Mouse (Mus musculus) G1E (cell line): ENCODE measurements around the gene Glod4. TPM values are rescaled to one million over a fixed set of nuclear protein-coding genes. Genes with fewer than 3 reads are reported as not detected.

Source experiments
- ATAC-seq: 2 replicates; pipeline ENCODE4 v1.8.0; 2016; ENCODE audit warnings: mild to moderate bottlenecking; ENCODE audit not compliant: insufficient number of reproducible peaks, poor library complexity, low FRiP score, severe bottlenecking; ENCODE audit errors: extremely low read depth
- DNase-seq: peaks from one replicate; pipeline ENCODE4 v3.0.0; 2012; ENCODE audit warnings: low spot score
- H3K27me3 ChIP-seq: 2 replicates; pipeline ENCODE4 v1.6.1; 2012; ENCODE audit warnings: mild to moderate bottlenecking, low read length, inconsistent platforms; ENCODE audit not compliant: insufficient read depth
- H3K36me3 ChIP-seq: replicated peaks from 2 replicates; pipeline ENCODE3; 2012; ENCODE audit warnings: mild to moderate bottlenecking, inconsistent platforms
- H3K4me1 ChIP-seq: 2 replicates; pipeline ENCODE4 v1.6.1; 2012; ENCODE audit warnings: low read depth, low read length, inconsistent platforms, mixed read lengths; ENCODE audit not compliant: insufficient read depth
- H3K4me3 ChIP-seq: 2 replicates; pipeline ENCODE4 v1.5.1; 2012; ENCODE audit warnings: low read depth, mild to moderate bottlenecking, inconsistent platforms, low read length, moderate library complexity, mixed read lengths
- H3K9me3 ChIP-seq: replicated peaks from 2 replicates; pipeline ENCODE4 v1.6.1; 2012; ENCODE audit warnings: inconsistent platforms
- CTCF ChIP-seq: IDR thresholded peaks from 2 replicates; pipeline ENCODE4 v1.5.1; 2012; ENCODE audit warnings: low read depth, low read length, inconsistent platforms, mixed read lengths
- GATA1 ChIP-seq: IDR thresholded peaks from 2 replicates; pipeline ENCODE4 v1.6.1; 2012; ENCODE audit warnings: borderline replicate concordance, low read length, inconsistent platforms, mixed read lengths
- GATA2 ChIP-seq: IDR thresholded peaks from 2 replicates; pipeline ENCODE4 v1.6.1; 2012; ENCODE audit warnings: low read depth, low read length, inconsistent platforms, borderline replicate concordance
- POLR2AphosphoS5 ChIP-seq: IDR thresholded peaks from 2 replicates; pipeline ENCODE4 v1.6.1; 2012; ENCODE audit warnings: low read depth, low read length, inconsistent platforms; ENCODE audit not compliant: insufficient replicate concordance
- TAL1 ChIP-seq: conservative IDR thresholded peaks from 2 replicates; pipeline ENCODE4 v1.6.1; 2012; ENCODE audit warnings: low read depth, low read length, inconsistent platforms, mixed read lengths
- polyA plus RNA-seq: library from polyadenylated mRNA; stranded (reverse); fragments of >175 nt; gene quantifications from 2 replicates; pipeline ENCODE4 v1.2.3, GENCODE M21; 2012
- total RNA-seq, 2 experiments: library from RNA; stranded (forward) in 1 of 2; stranded (reverse) in 1 of 2; fragments of 200-1000 nt in 1 of 2; fragments of >200 nt in 1 of 2; fragmentation: Nextera tagmentation in 1 of 2; gene quantifications; 2 replicates each; pipeline ENCODE4 v1.2.3; 2014 to 2017

Gene Glod4
- total and polyA plus RNA-seq, 3 experiments, result 5.8 to 168 (median 61.4) TPM

GRCm38 (mm10) chr11:76286534-76287126, 43.1 kb upstream of the Glod4 start:
- no peaks in the 10 kb centered on the region for H3K4me1 ChIP-seq
- DNase-seq (no peak), ATAC-seq (no peak)
- no peaks in the 10 kb centered on the region for H3K36me3 ChIP-seq
- H3K9me3 ChIP-seq, result no peaks in the 10 kb centered on the region
- no peak overlapping the region for H3K4me3 ChIP-seq
- no peak for TF ChIP-seq POLR2AphosphoS5
- no peak for TF ChIP-seq GATA2
- TF ChIP-seq CTCF, result no peak
- no peak for TF ChIP-seq GATA1
- no peak for TF ChIP-seq TAL1
- H3K27me3 ChIP-seq, result peaks cover 11% of the 10 kb centered on the region

- no peak for ATAC-seq
- TF ChIP-seq TAL1 (no peak), GATA2 (no peak), POLR2AphosphoS5 (no peak), GATA1 (no peak), CTCF (no peak)
- Histone ChIP-seq H3K36me3 (no peaks in the 10 kb centered on the region), H3K9me3 (no peaks in the 10 kb centered on the region), H3K4me3 (no peak overlapping the region), H3K4me1 (no peaks in the 10 kb centered on the region), H3K27me3 (peaks cover 11% of the 10 kb centered on the region)
- DNase-seq, result no peak
Measured at GRCm38 (mm10) chr11:76285431-76286075, 42.0 kb upstream of the Glod4 start.

- H3K27me3 ChIP-seq, result peaks cover 17% of the 10 kb centered on the region
- DNase-seq (no peak), ATAC-seq (no peak)
- TF ChIP-seq CTCF, result no peak
- TF ChIP-seq GATA1, result no peak
- TF ChIP-seq TAL1, result no peak
- TF ChIP-seq GATA2, result no peak
- no peak overlapping the region for H3K4me3 ChIP-seq
- H3K9me3 ChIP-seq, result no peaks in the 10 kb centered on the region
- no peaks in the 10 kb centered on the region for H3K36me3 ChIP-seq
- H3K4me1 ChIP-seq, result no peaks in the 10 kb centered on the region
Measured at GRCm38 (mm10) chr11:76283841-76284240, 40.3 kb upstream of the Glod4 start.

GRCm38 (mm10) chr11:76279971-76280370, 36.4 kb upstream of the Glod4 start:
- DNase-seq (no peak), ATAC-seq (no peak)
- Histone ChIP-seq H3K36me3 (no peaks in the 10 kb centered on the region), H3K27me3 (peaks cover 10% of the 10 kb centered on the region), H3K4me3 (no peak overlapping the region), H3K9me3 (no peaks in the 10 kb centered on the region), H3K4me1 (no peaks in the 10 kb centered on the region)
- TF ChIP-seq GATA2, result no peak
- TF ChIP-seq POLR2AphosphoS5, result no peak
- TF ChIP-seq TAL1, result no peak
- no peak for TF ChIP-seq GATA1
- TF ChIP-seq CTCF, result no peak

GRCm38 (mm10) chr11:76278960-76279852, 35.7 kb upstream of the Glod4 start:
- H3K4me1 ChIP-seq, result no peaks in the 10 kb centered on the region
- H3K36me3 ChIP-seq, result no peaks in the 10 kb centered on the region
- no peak for DNase-seq
- H3K9me3 ChIP-seq, result no peaks in the 10 kb centered on the region
- no peak overlapping the region for H3K4me3 ChIP-seq
- TF ChIP-seq CTCF (no peak), POLR2AphosphoS5 (no peak), GATA1 (no peak), TAL1 (no peak), GATA2 (no peak)
- H3K27me3 ChIP-seq, result peaks cover 10% of the 10 kb centered on the region
- no peak for ATAC-seq

- H3K9me3 ChIP-seq, result no peaks in the 10 kb centered on the region
- ATAC-seq (no peak), DNase-seq (no peak)
- TF ChIP-seq TAL1 (no peak), POLR2AphosphoS5 (no peak), GATA2 (no peak), GATA1 (no peak), CTCF (no peak)
- peaks cover 15% of the 10 kb centered on the region for H3K36me3 ChIP-seq
- no peak overlapping the region for H3K4me3 ChIP-seq
- H3K4me1 ChIP-seq, result no peaks in the 10 kb centered on the region
- no peaks in the 10 kb centered on the region for H3K27me3 ChIP-seq
Measured at GRCm38 (mm10) chr11:76272440-76272839, 28.9 kb upstream of the Glod4 start.
